Mouse (Mus musculus) heart, embryonic 14.5 days (tissue): ENCODE data around the gene Zfyve28. TPM values are rescaled to one million over a fixed set of nuclear protein-coding genes. Genes with fewer than 3 reads are reported as not detected.

Experiments
- polyA plus RNA-seq: library from polyadenylated mRNA; unstranded; fragments of >200 nt; fragmentation: Nextera tagmentation; extraction: Ambion mirVana; gene quantifications from 2 replicates; pipeline ENCODE4 v1.2.1, GENCODE M21; 2014

Gene Zfyve28
- polyA plus RNA-seq, 1 experiment from 2014 or later, result 0.42 TPM

Other genes starting within 250 kb of the Zfyve28 start
- gene Poln, start 119.0 kb downstream of the Zfyve28 start, polyA plus RNA-seq, result 0.47 and 1.0 TPM in 2 replicates
- gene Haus3, start 118.9 kb downstream of the Zfyve28 start, polyA plus RNA-seq, result 18.4 and 20.0 TPM in 2 replicates
- 33.2 and 34.2 TPM in 2 replicates for gene Mxd4, start 100.7 kb downstream of the Zfyve28 start, polyA plus RNA-seq
- 0.09 TPM in 1 of 2 replicates, not detected in the other for gene Cfap99, start 151 bp upstream of the Zfyve28 start, polyA plus RNA-seq
- gene Rnf4, start 47.8 kb upstream of the Zfyve28 start, polyA plus RNA-seq, result 116 and 120 TPM in 2 replicates
- 10.3 and 10.6 TPM in 2 replicates for gene Fam193a, start 81.5 kb upstream of the Zfyve28 start, polyA plus RNA-seq
- gene Tnip2, start 225.5 kb upstream of the Zfyve28 start, polyA plus RNA-seq, result 17.0 and 19.9 TPM in 2 replicates
- 3.5 and 6.8 TPM in 2 replicates for gene Sh3bp2, start 237.4 kb upstream of the Zfyve28 start, polyA plus RNA-seq